Mouse (Mus musculus): ENCODE measurements around the gene Rln1.

Gene Rln1

GRCm38 (mm10) chr19:29294756-29295155 lies 39.7 kb downstream of the Rln1 start:
- no peak for DNase-seq (ENCODE audit: low read depth)

GRCm38 (mm10) chr19:29292546-29292945 lies 41.9 kb downstream of the Rln1 start:
- DNase-seq (ENCODE audit: low read depth) = no peak

GRCm38 (mm10) chr19:29291532-29291931 lies 42.9 kb downstream of the Rln1 start:
- no peak for DNase-seq (ENCODE audit: low read depth)

- no peak for DNase-seq (ENCODE audit: low read depth)
These were observed 46.6 kb downstream of the Rln1 start for GRCm38 (mm10) chr19:29287863-29288262.

- DNase-seq (ENCODE audit: low read depth) = no peak
These were observed 49.0 kb downstream of the Rln1 start for GRCm38 (mm10) chr19:29285451-29285869.
